Mouse (Mus musculus) spleen, adult 2 months (tissue): ENCODE data around the gene Ydjc.

Experiments
- CTCF ChIP-seq: fragments of 200-500 bp; IDR thresholded peaks from 2 replicates; pipeline ENCODE4 v1.5.1; 2011; ENCODE audit warnings: mild to moderate bottlenecking, inconsistent platforms; ENCODE audit not compliant: insufficient read depth, insufficient read length, insufficient replicate concordance; ENCODE audit errors: extremely low read depth
- POLR2A ChIP-seq: fragments of 200-500 bp; IDR thresholded peaks from 2 replicates; pipeline ENCODE4 v1.6.1; 2011; ENCODE audit warnings: low read depth, low read length, inconsistent platforms

- TF ChIP-seq POLR2A (no peak), CTCF (no peak)
Measured at GRCm38 (mm10) chr16:17179706-17180105, 35.3 kb downstream of the Ydjc start.
